Mouse (Mus musculus): ENCODE data around the gene Rbms3. TPM values are rescaled to one million over a fixed set of nuclear protein-coding genes. Genes with fewer than 3 reads are reported as not detected.

Rbms3 gene
- polyA plus RNA-seq, 1 experiment, result not detected

GRCm38 (mm10) chr9:117600781-117601180 lies 28.9 kb downstream of the Rbms3 start:
- Histone ChIP-seq H3K4me1 (ENCODE audit: control insufficient read depth, insufficient read depth, low read length) (no peaks in the 10 kb centered on the region), H3K4me3 (ENCODE audit: insufficient read depth, low read depth, low read length) (no peak overlapping the region), H3K27ac (ENCODE audit: insufficient read depth, low read depth, low read length) (no peak overlapping the region)
- TF ChIP-seq CTCF (IDR thresholded peaks at IDR 0.05; ENCODE audit: insufficient read depth, low read depth, low read length) (no peak), POLR2A (IDR thresholded peaks at IDR 0.05; ENCODE audit: insufficient read depth, low read depth, low read length) (no peak)
- 71% methylated on average over 5 of the region's 5 CpGs for WGBS

GRCm38 (mm10) chr9:117599341-117599740 lies 30.4 kb downstream of the Rbms3 start:
- Histone ChIP-seq H3K27ac (ENCODE audit: insufficient read depth, low read depth, low read length) (no peak overlapping the region), H3K4me1 (ENCODE audit: control insufficient read depth, insufficient read depth, low read length) (no peaks in the 10 kb centered on the region), H3K4me3 (ENCODE audit: insufficient read depth, low read depth, low read length) (no peak overlapping the region)
- WGBS, result 99% methylated on average over 9 of the region's 9 CpGs
- no peak for TF ChIP-seq POLR2A (IDR thresholded peaks at IDR 0.05; ENCODE audit: insufficient read depth, low read depth, low read length)
- TF ChIP-seq CTCF (IDR thresholded peaks at IDR 0.05; ENCODE audit: insufficient read depth, low read depth, low read length), result no peak

GRCm38 (mm10) chr9:117596162-117596561 lies 33.6 kb downstream of the Rbms3 start:
- TF ChIP-seq CTCF (IDR thresholded peaks at IDR 0.05; ENCODE audit: insufficient read depth, low read depth, low read length) (no peak), POLR2A (IDR thresholded peaks at IDR 0.05; ENCODE audit: insufficient read depth, low read depth, low read length) (no peak)
- no peaks in the 10 kb centered on the region for H3K4me1 ChIP-seq (ENCODE audit: control insufficient read depth, insufficient read depth, low read length)
- WGBS, result 55% methylated on average over 5 of the region's 5 CpGs
- H3K27ac ChIP-seq (ENCODE audit: insufficient read depth, low read depth, low read length), result no peak overlapping the region
- H3K4me3 ChIP-seq (ENCODE audit: insufficient read depth, low read depth, low read length), result no peak overlapping the region

- WGBS, result 92% methylated on average over 6 of the region's 6 CpGs
- TF ChIP-seq POLR2A (IDR thresholded peaks at IDR 0.05; ENCODE audit: insufficient read depth, low read depth, low read length), result no peak
- no peak for TF ChIP-seq CTCF (IDR thresholded peaks at IDR 0.05; ENCODE audit: insufficient read depth, low read depth, low read length)
- H3K4me1 ChIP-seq (ENCODE audit: control insufficient read depth, insufficient read depth, low read length), result no peaks in the 10 kb centered on the region
- no peak overlapping the region for H3K4me3 ChIP-seq (ENCODE audit: insufficient read depth, low read depth, low read length)
- no peak overlapping the region for H3K27ac ChIP-seq (ENCODE audit: insufficient read depth, low read depth, low read length)
These were observed 44.4 kb downstream of the Rbms3 start for GRCm38 (mm10) chr9:117585345-117585744.

GRCm38 (mm10) chr9:117583638-117584037 lies 46.1 kb downstream of the Rbms3 start:
- no peak for TF ChIP-seq POLR2A (IDR thresholded peaks at IDR 0.05; ENCODE audit: insufficient read depth, low read depth, low read length)
- TF ChIP-seq CTCF (IDR thresholded peaks at IDR 0.05; ENCODE audit: insufficient read depth, low read depth, low read length), result no peak
- WGBS, result 50% methylated on average over 7 of the region's 7 CpGs
- no peak overlapping the region for H3K27ac ChIP-seq (ENCODE audit: insufficient read depth, low read depth, low read length)

GRCm38 (mm10) chr9:117582591-117582990 lies 47.1 kb downstream of the Rbms3 start:
- 77% methylated on average over 6 of the region's 6 CpGs for WGBS
- no peak for TF ChIP-seq CTCF (IDR thresholded peaks at IDR 0.05; ENCODE audit: insufficient read depth, low read depth, low read length)
- TF ChIP-seq POLR2A (IDR thresholded peaks at IDR 0.05; ENCODE audit: insufficient read depth, low read depth, low read length), result no peak
- Histone ChIP-seq H3K4me3 (ENCODE audit: insufficient read depth, low read depth, low read length) (no peak overlapping the region), H3K27ac (ENCODE audit: insufficient read depth, low read depth, low read length) (no peak overlapping the region), H3K4me1 (ENCODE audit: control insufficient read depth, insufficient read depth, low read length) (no peaks in the 10 kb centered on the region)

More at GRCm38 (mm10) chr9:117583638-117584037, 46.1 kb downstream of the Rbms3 start:
- Histone ChIP-seq H3K4me1 (ENCODE audit: control insufficient read depth, insufficient read depth, low read length) (no peaks in the 10 kb centered on the region), H3K4me3 (ENCODE audit: insufficient read depth, low read depth, low read length) (no peak overlapping the region)

GRCm38 (mm10) chr9:117571186-117571855 lies 58.4 kb downstream of the Rbms3 start:
- Histone ChIP-seq H3K27ac (ENCODE audit: insufficient read depth, low read depth, low read length) (no peak overlapping the region), H3K4me1 (ENCODE audit: control insufficient read depth, insufficient read depth, low read length) (no peaks in the 10 kb centered on the region), H3K4me3 (ENCODE audit: insufficient read depth, low read depth, low read length) (no peak overlapping the region)
- no peak for TF ChIP-seq CTCF (IDR thresholded peaks at IDR 0.05; ENCODE audit: insufficient read depth, low read depth, low read length)
- no peak for TF ChIP-seq POLR2A (IDR thresholded peaks at IDR 0.05; ENCODE audit: insufficient read depth, low read depth, low read length)
- 85% methylated on average over 5 of the region's 5 CpGs for WGBS

- Histone ChIP-seq H3K4me1 (ENCODE audit: control insufficient read depth, insufficient read depth, low read length) (no peaks in the 10 kb centered on the region), H3K4me3 (ENCODE audit: insufficient read depth, low read depth, low read length) (no peak overlapping the region), H3K27ac (ENCODE audit: insufficient read depth, low read depth, low read length) (no peak overlapping the region)
- no peak for TF ChIP-seq CTCF (IDR thresholded peaks at IDR 0.05; ENCODE audit: insufficient read depth, low read depth, low read length)
- no peak for TF ChIP-seq POLR2A (IDR thresholded peaks at IDR 0.05; ENCODE audit: insufficient read depth, low read depth, low read length)
- WGBS, result 96% methylated on average over 7 of the region's 7 CpGs
These were observed 59.4 kb downstream of the Rbms3 start for GRCm38 (mm10) chr9:117570240-117570821.

- WGBS, result 85% methylated on average over 10 of the region's 10 CpGs
- TF ChIP-seq POLR2A (IDR thresholded peaks at IDR 0.05; ENCODE audit: insufficient read depth, low read depth, low read length), result no peak
- no peak for TF ChIP-seq CTCF (IDR thresholded peaks at IDR 0.05; ENCODE audit: insufficient read depth, low read depth, low read length)
- no peak overlapping the region for H3K27ac ChIP-seq (ENCODE audit: insufficient read depth, low read depth, low read length)
These were observed 63.4 kb downstream of the Rbms3 start for GRCm38 (mm10) chr9:117566293-117566692.

More at GRCm38 (mm10) chr9:117566293-117566692, 63.4 kb downstream of the Rbms3 start:
- Histone ChIP-seq H3K4me3 (ENCODE audit: insufficient read depth, low read depth, low read length) (no peak overlapping the region), H3K4me1 (ENCODE audit: control insufficient read depth, insufficient read depth, low read length) (no peaks in the 10 kb centered on the region)
